Mouse (Mus musculus) megakaryocyte progenitor cell, adult 5-6 weeks (primary cell): ENCODE data around the gene Cep170b. TPM values are rescaled to one million over a fixed set of nuclear protein-coding genes. Genes with fewer than 3 reads are reported as not detected.
A peak's percentile ranks its signal among the peaks of the same experiment; 100 is the strongest.

ENCODE experiments used
- ATAC-seq: replicated peaks from 2 replicates; pipeline ENCODE4 v1.8.0; 2016; ENCODE audit warnings: mild to moderate bottlenecking, moderate TSS enrichment, inconsistent platforms; ENCODE audit not compliant: poor library complexity
- total RNA-seq, 2 experiments: library from RNA; stranded (forward) in 1 of 2; stranded (reverse) in 1 of 2; fragments of 157-497, 149-512 nt in 1 of 2; fragments of 200-1000 nt in 1 of 2; gene quantifications; 2 replicates each; pipeline versions ENCODE4 v1.2.3 to v1.2.4; 2015 to 2017

The Cep170b gene
- total RNA-seq, 2 experiments from 2014 or later: 2.1 to 4.7 TPM

GRCm38 (mm10) chr12:112702374-112703320 is 17.6 kb upstream of the Cep170b start:
- 0 out of 2 replicates have a peak, but pooled peaks have one; percentile 9 for ATAC-seq

GRCm38 (mm10) chr12:112706704-112707572 is 13.3 kb upstream of the Cep170b start:
- peak; percentile 99 for ATAC-seq

GRCm38 (mm10) chr12:112707573-112707869 is 12.7 kb upstream of the Cep170b start:
- ATAC-seq: no peak

GRCm38 (mm10) chr12:112713984-112714383 is 6.3 kb upstream of the Cep170b start:
- ATAC-seq: no peak

GRCm38 (mm10) chr12:112717140-112717539 is 3.1 kb upstream of the Cep170b start:
- ATAC-seq: peak; percentile 82

- no peak for ATAC-seq
Measured at GRCm38 (mm10) chr12:112718995-112719394, 1.3 kb upstream of the Cep170b start.

- ATAC-seq: no peak
Measured at GRCm38 (mm10) chr12:112720890-112721423, 702 bp downstream of the Cep170b start.

GRCm38 (mm10) chr12:112721424-112722239 is 1.4 kb downstream of the Cep170b start:
- ATAC-seq: peak; percentile 14; the same call in 1 of the 2 replicates

- peak; percentile 10 for ATAC-seq
Measured at GRCm38 (mm10) chr12:112722240-112723027, 2.2 kb downstream of the Cep170b start.

GRCm38 (mm10) chr12:112723028-112723330 is 2.7 kb downstream of the Cep170b start:
- no peak for ATAC-seq

GRCm38 (mm10) chr12:112723445-112723844 is 3.2 kb downstream of the Cep170b start:
- no peak for ATAC-seq

- peak; percentile 78 for ATAC-seq
Measured at GRCm38 (mm10) chr12:112724077-112724805, 4.0 kb downstream of the Cep170b start.

- ATAC-seq: no peak
Measured at GRCm38 (mm10) chr12:112727801-112728200, 7.5 kb downstream of the Cep170b start.

- no peak for ATAC-seq
Measured at GRCm38 (mm10) chr12:112730808-112731207, 10.6 kb downstream of the Cep170b start.

GRCm38 (mm10) chr12:112732591-112732990 is 12.3 kb downstream of the Cep170b start:
- ATAC-seq: no peak

GRCm38 (mm10) chr12:112734108-112734820 is 14.0 kb downstream of the Cep170b start:
- no peak for ATAC-seq

GRCm38 (mm10) chr12:112734881-112735655 is 14.8 kb downstream of the Cep170b start:
- no peak for ATAC-seq
